Mouse (Mus musculus): ENCODE data around the gene Rpl22. TPM values are rescaled to one million over a fixed set of nuclear protein-coding genes. Genes with fewer than 3 reads are reported as not detected.
A peak's percentile ranks its signal among the peaks of the same experiment; 100 is the strongest.

Rpl22 gene
- total RNA-seq, 1 experiment: 1,458 TPM

DNA sequence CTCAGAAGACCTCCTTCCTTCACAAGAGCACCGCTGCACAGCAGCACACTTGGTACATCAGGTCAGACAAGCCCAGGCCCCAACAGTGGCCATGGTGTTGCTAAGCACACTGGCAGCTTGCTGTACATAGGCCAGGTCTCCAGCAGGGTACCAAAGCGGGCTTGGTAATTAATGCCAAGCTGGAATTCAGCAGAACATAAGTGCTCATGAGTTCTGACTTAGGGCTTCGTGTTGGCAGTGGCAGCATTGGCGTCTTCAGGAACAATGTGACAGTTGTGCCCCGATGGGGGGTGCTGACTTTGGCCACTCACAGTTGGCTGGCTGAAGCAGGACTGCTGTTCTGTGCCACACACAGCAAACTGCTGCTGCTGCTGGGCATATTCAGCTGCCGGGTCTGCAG is 20.9 kb upstream of the Rpl22 start:
- Histone ChIP-seq H3K4me3 (ENCODE audit: insufficient read depth in 1 of 2, low read depth in 1 of 2, low read length in 2 of 2, poor library complexity in 1 of 2, severe bottlenecking in 1 of 2) (no peak overlapping the region), H3K9me3 (ENCODE audit: control insufficient read depth, insufficient read depth, low read depth, low read length) (no peaks in the 10 kb centered on the region), H3K4me1 (ENCODE audit: control insufficient read depth in 2 of 2, insufficient read depth in 2 of 2, low read length in 2 of 2, poor library complexity in 1 of 2) (peaks cover 0 to 1% of the 10 kb centered on the region in 2 experiments; a peak in 1 of 4 replicates), H3K27ac (ENCODE audit: insufficient read depth, low read depth, low read length, poor library complexity, severe bottlenecking) (no peak overlapping the region), H3K9ac (ENCODE audit: insufficient read depth, low read depth, low read length, poor library complexity, severe bottlenecking) (no peak overlapping the region), H3K36me3 (ENCODE audit: control insufficient read depth, insufficient read depth, low read length, poor library complexity, severe bottlenecking) (peaks cover 31% of the 10 kb centered on the region)
- in situ Hi-C loops (cut with MboI; ENCODE audit: low sequenced_read_pairs in 2 of 2, unreplicated experiment in 2 of 2): no loop called here
- DNase-seq (ENCODE audit: low read depth, low spot score): no peak
- no peak for TF ChIP-seq ZC3H11A (IDR thresholded peaks at IDR 0.05; ENCODE audit: borderline replicate concordance, low read depth, low read length)
- no peak for TF ChIP-seq CHD2 (IDR thresholded peaks at IDR 0.05; ENCODE audit: low read depth, low read length)
- no peak for TF ChIP-seq ZNF384 (IDR thresholded peaks at IDR 0.05; ENCODE audit: low read depth, low read length)
- TF ChIP-seq MAFK (IDR thresholded peaks at IDR 0.05; ENCODE audit: insufficient read depth, low read depth, low read length): no peak
- TF ChIP-seq HCFC1 (IDR thresholded peaks at IDR 0.05; ENCODE audit: borderline replicate concordance, insufficient read depth, low read length): no peak

DNA sequence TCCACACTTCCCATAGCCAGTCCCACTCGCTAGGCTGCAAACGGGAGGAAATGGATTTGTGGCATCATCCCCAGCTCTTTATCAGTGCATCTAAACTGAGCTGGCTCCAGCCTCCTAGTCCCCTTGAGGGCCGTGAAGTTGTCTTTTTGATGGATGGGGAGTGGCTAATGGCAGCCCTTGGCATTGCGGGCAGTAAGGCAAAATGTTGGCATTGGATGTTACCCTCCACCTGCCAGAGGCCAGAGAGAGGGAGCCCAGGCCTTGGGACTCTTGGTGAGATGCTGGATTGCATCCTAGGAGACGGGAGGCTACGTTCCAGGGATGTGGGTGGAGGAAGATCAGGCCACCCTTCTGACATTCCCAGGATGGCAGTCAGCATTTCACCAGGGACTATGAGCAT is 19.6 kb upstream of the Rpl22 start:
- H3K27ac ChIP-seq (ENCODE audit: insufficient read depth, low read depth, low read length, poor library complexity, severe bottlenecking): no peak overlapping the region
- H3K4me3 ChIP-seq (ENCODE audit: insufficient read depth in 1 of 2, low read depth in 1 of 2, low read length in 2 of 2, poor library complexity in 1 of 2, severe bottlenecking in 1 of 2): no peak overlapping the region
- TF ChIP-seq HCFC1 (IDR thresholded peaks at IDR 0.05; ENCODE audit: borderline replicate concordance, insufficient read depth, low read length): no peak
- no peak for TF ChIP-seq MAFK (IDR thresholded peaks at IDR 0.05; ENCODE audit: insufficient read depth, low read depth, low read length)
- TF ChIP-seq CHD2 (IDR thresholded peaks at IDR 0.05; ENCODE audit: low read depth, low read length): no peak
- no peak for TF ChIP-seq ZC3H11A (IDR thresholded peaks at IDR 0.05; ENCODE audit: borderline replicate concordance, low read depth, low read length)
- TF ChIP-seq ZNF384 (IDR thresholded peaks at IDR 0.05; ENCODE audit: low read depth, low read length): no peak
- no peak for DNase-seq (ENCODE audit: low read depth, low spot score)
- H3K36me3 ChIP-seq (ENCODE audit: control insufficient read depth, insufficient read depth, low read length, poor library complexity, severe bottlenecking): peaks cover 22% of the 10 kb centered on the region
- H3K9me3 ChIP-seq (ENCODE audit: control insufficient read depth, insufficient read depth, low read depth, low read length): no peaks in the 10 kb centered on the region
- in situ Hi-C loops (cut with MboI; ENCODE audit: low sequenced_read_pairs in 2 of 2, unreplicated experiment in 2 of 2): no loop called here
- H3K4me1 ChIP-seq (ENCODE audit: control insufficient read depth in 2 of 2, insufficient read depth in 2 of 2, low read length in 2 of 2, poor library complexity in 1 of 2): peaks cover 0 to 1% of the 10 kb centered on the region in 2 experiments; a peak in 1 of 4 replicates
- H3K9ac ChIP-seq (ENCODE audit: insufficient read depth, low read depth, low read length, poor library complexity, severe bottlenecking): no peak overlapping the region

DNA sequence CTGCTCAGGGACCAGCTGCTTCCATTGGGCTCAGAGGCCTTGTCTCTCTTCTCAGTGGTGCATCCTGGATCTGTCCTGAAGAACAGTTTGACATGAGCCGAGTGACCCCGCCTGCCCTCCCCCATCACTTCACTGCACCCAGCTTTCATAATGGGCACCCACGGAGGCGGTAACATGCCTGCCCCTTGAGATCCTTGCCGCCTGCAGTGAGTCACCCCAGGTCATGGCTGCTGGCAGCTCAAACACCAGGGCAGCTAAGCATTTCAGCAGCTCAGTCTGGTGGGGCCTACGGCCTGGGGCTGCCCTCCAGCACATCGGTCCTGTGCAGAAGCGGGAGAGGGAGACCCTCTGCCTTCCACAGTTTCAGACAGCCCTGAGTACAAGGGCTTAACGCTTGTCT is 18.0 kb upstream of the Rpl22 start:
- Histone ChIP-seq H3K4me1 (ENCODE audit: control insufficient read depth in 2 of 2, insufficient read depth in 2 of 2, low read length in 2 of 2, poor library complexity in 1 of 2) (peaks cover 0 to 12% of the 10 kb centered on the region in 2 experiments; a peak in 2 of 4 replicates), H3K27ac (ENCODE audit: insufficient read depth, low read depth, low read length, poor library complexity, severe bottlenecking) (no peak overlapping the region), H3K4me3 (ENCODE audit: insufficient read depth in 1 of 2, low read depth in 1 of 2, low read length in 2 of 2, poor library complexity in 1 of 2, severe bottlenecking in 1 of 2) (no peak overlapping the region), H3K9me3 (ENCODE audit: control insufficient read depth, insufficient read depth, low read depth, low read length) (no peaks in the 10 kb centered on the region), H3K9ac (ENCODE audit: insufficient read depth, low read depth, low read length, poor library complexity, severe bottlenecking) (no peak overlapping the region), H3K36me3 (ENCODE audit: control insufficient read depth, insufficient read depth, low read length, poor library complexity, severe bottlenecking) (peaks cover 25% of the 10 kb centered on the region)
- in situ Hi-C loops (cut with MboI; ENCODE audit: low sequenced_read_pairs in 2 of 2, unreplicated experiment in 2 of 2): no loop called here
- TF ChIP-seq ZC3H11A (IDR thresholded peaks at IDR 0.05; ENCODE audit: borderline replicate concordance, low read depth, low read length): no peak
- TF ChIP-seq ZNF384 (IDR thresholded peaks at IDR 0.05; ENCODE audit: low read depth, low read length): no peak
- no peak for TF ChIP-seq CHD2 (IDR thresholded peaks at IDR 0.05; ENCODE audit: low read depth, low read length)
- TF ChIP-seq HCFC1 (IDR thresholded peaks at IDR 0.05; ENCODE audit: borderline replicate concordance, insufficient read depth, low read length): no peak
- TF ChIP-seq MAFK (IDR thresholded peaks at IDR 0.05; ENCODE audit: insufficient read depth, low read depth, low read length): no peak
- no peak for DNase-seq (ENCODE audit: low read depth, low spot score)

DNA sequence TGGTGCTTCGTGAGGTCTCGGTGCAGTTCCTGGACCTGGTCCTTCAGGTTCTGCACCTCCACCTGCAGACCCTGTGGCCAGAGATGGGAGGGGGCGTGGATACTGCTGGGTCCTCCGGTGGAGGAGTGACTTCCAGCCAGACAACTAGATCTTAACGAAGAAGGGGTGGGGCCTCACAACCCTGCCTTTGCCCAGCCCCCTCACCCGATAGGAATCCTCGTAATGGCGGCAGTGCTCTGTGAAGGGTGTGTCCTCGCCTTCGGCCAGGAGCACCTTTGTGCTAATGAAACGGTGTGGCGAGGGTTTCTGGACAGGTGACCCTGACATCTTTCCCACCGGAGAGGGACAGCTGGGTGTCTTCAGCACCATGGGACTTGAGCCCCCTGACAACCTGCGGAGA is 13.4 kb upstream of the Rpl22 start:
- Histone ChIP-seq H3K36me3 (ENCODE audit: control insufficient read depth, insufficient read depth, low read length, poor library complexity, severe bottlenecking) (peaks cover 4% of the 10 kb centered on the region; the same call in 1 of the 2 replicates), H3K27ac (ENCODE audit: insufficient read depth, low read depth, low read length, poor library complexity, severe bottlenecking) (no peak overlapping the region), H3K4me1 (ENCODE audit: control insufficient read depth in 2 of 2, insufficient read depth in 2 of 2, low read length in 2 of 2, poor library complexity in 1 of 2) (peaks cover 2 to 23% of the 10 kb centered on the region in 2 experiments; a peak in 3 of 4 replicates), H3K9ac (ENCODE audit: insufficient read depth, low read depth, low read length, poor library complexity, severe bottlenecking) (peak overlapping the region; percentile 50; the same call in 1 of the 2 replicates), H3K9me3 (ENCODE audit: control insufficient read depth, insufficient read depth, low read depth, low read length) (no peaks in the 10 kb centered on the region), H3K4me3 (ENCODE audit: insufficient read depth in 1 of 2, low read depth in 1 of 2, low read length in 2 of 2, poor library complexity in 1 of 2, severe bottlenecking in 1 of 2) (peak overlapping the region; percentile 49 to 60)
- no peak for DNase-seq (ENCODE audit: low read depth, low spot score)
- in situ Hi-C loops (cut with MboI; ENCODE audit: low sequenced_read_pairs in 2 of 2, unreplicated experiment in 2 of 2): no loop called here
- TF ChIP-seq ZNF384 (IDR thresholded peaks at IDR 0.05; ENCODE audit: low read depth, low read length): no peak
- no peak for TF ChIP-seq ZC3H11A (IDR thresholded peaks at IDR 0.05; ENCODE audit: borderline replicate concordance, low read depth, low read length)
- no peak for TF ChIP-seq MAFK (IDR thresholded peaks at IDR 0.05; ENCODE audit: insufficient read depth, low read depth, low read length)
- no peak for TF ChIP-seq HCFC1 (IDR thresholded peaks at IDR 0.05; ENCODE audit: borderline replicate concordance, insufficient read depth, low read length)
- TF ChIP-seq CHD2 (IDR thresholded peaks at IDR 0.05; ENCODE audit: low read depth, low read length): no peak
